Mouse (Mus musculus) MEL (cell line): ENCODE measurements around the gene Gfpt1.

ENCODE experiments used
- CTCF ChIP-seq, 3 experiments: IDR thresholded peaks in 2 of 3; conservative IDR thresholded peaks in 1 of 3; 2 replicates each; pipeline ENCODE4 v1.5.1; 2011 to 2012; ENCODE audit warnings: low read length in 3 of 3, low read depth in 2 of 3, mild to moderate bottlenecking in 2 of 3, improper control_type of control experiment in 1 of 3, inconsistent platforms in 1 of 3, mixed read lengths in 1 of 3, moderate library complexity in 1 of 3; ENCODE audit not compliant: control insufficient read depth in 1 of 3, insufficient read depth in 1 of 3, poor library complexity in 1 of 3, severe bottlenecking in 1 of 3
- ELF1 ChIP-seq: IDR thresholded peaks from 2 replicates; pipeline ENCODE4 v1.6.1; 2014; ENCODE audit warnings: low read depth, mild to moderate bottlenecking, inconsistent platforms, low read length, improper control_type of control experiment, moderate library complexity
- KAT2A ChIP-seq: conservative IDR thresholded peaks from 2 replicates; pipeline ENCODE4 v1.6.1; 2012; ENCODE audit warnings: low read depth, low read length, improper control_type of control experiment, inconsistent platforms
- MAX ChIP-seq: IDR thresholded peaks from 2 replicates; pipeline ENCODE4 v1.6.1; 2011; ENCODE audit warnings: low read length, improper control_type of control experiment
- MEF2A ChIP-seq: IDR thresholded peaks from 2 replicates; pipeline ENCODE4 v1.6.1; 2014; ENCODE audit warnings: low read depth, mild to moderate bottlenecking, inconsistent platforms, low read length, improper control_type of control experiment; ENCODE audit not compliant: poor library complexity, insufficient replicate concordance, severe bottlenecking; ENCODE audit errors: extremely low read depth
- MYB ChIP-seq: IDR thresholded peaks from 2 replicates; pipeline ENCODE4 v1.6.1; 2011; ENCODE audit warnings: mild to moderate bottlenecking, low read depth, low read length, improper control_type of control experiment
- POLR2A ChIP-seq, 2 experiments: IDR thresholded peaks; 2 replicates each; pipeline ENCODE4 v1.6.1; 2011 to 2012; ENCODE audit warnings: low read length in 2 of 2, mild to moderate bottlenecking in 2 of 2, control low read depth in 1 of 2, improper control_type of control experiment in 1 of 2, low read depth in 1 of 2, moderate library complexity in 1 of 2; ENCODE audit not compliant: control insufficient read depth in 1 of 2, insufficient read depth in 1 of 2, poor library complexity in 1 of 2
- ZMIZ1 ChIP-seq: IDR thresholded peaks from 2 replicates; pipeline ENCODE4 v1.6.1; 2012; ENCODE audit warnings: low read depth, mild to moderate bottlenecking, inconsistent platforms, low read length, improper control_type of control experiment, moderate library complexity
- ZNF384 ChIP-seq: IDR thresholded peaks from 2 replicates; pipeline ENCODE4 v1.6.1; 2012; ENCODE audit warnings: low read depth, mild to moderate bottlenecking, inconsistent platforms, low read length, improper control_type of control experiment

DNA sequence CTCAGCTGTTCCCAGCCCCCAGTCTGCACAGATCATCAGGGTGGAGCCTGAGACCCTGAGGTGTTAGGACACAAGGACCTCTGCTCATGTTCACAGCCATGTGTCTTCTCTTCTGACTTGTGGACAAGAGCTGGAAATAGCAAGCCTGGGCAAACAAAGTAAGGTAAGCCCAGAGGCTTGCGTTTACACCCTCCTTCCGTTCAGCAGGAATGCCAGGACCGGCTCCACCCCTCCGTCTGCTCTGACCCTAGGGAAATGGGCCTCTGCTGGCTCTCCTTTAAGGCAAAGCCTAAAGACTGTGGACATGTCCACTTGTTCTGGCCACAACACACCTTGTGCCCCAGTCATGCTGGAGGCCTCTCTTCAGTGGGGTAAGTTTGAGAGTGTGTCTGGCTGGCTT, 77.3 kb downstream of the Gfpt1 start:
- TF ChIP-seq ELF1 (no peak), POLR2A (IDR thresholded peaks at IDR 0.05; ENCODE audit: control insufficient read depth in 1 of 2, insufficient read depth in 1 of 2, low read depth in 1 of 2, low read length in 2 of 2, poor library complexity in 1 of 2) (no peak), MAX (no peak), MEF2A (no peak), ZMIZ1 (no peak), KAT2A (no peak), ZNF384 (no peak), MYB (no peak), CTCF (IDR thresholded peaks at IDR 0.05 in 2 of 3, conservative IDR thresholded peaks at IDR 0.05 in 1 of 3; ENCODE audit: control insufficient read depth in 1 of 3, insufficient read depth in 1 of 3, low read depth in 2 of 3, low read length in 3 of 3, poor library complexity in 1 of 3, severe bottlenecking in 1 of 3) (no peak)
